Mouse (Mus musculus) T-cell, adult 2 months (primary cell): ENCODE data around the gene Olfr1426.
"Not testable (repeated sequence)": the region's sequence is repeated elsewhere in the genome, so short reads cannot be mapped to it uniquely, and the experiment has no call there.

Experiments
- DNase-seq: peaks from one replicate; pipeline ENCODE4 v3.0.0; 2022; ENCODE audit warnings: low spot score

The Olfr1426 gene

DNA sequence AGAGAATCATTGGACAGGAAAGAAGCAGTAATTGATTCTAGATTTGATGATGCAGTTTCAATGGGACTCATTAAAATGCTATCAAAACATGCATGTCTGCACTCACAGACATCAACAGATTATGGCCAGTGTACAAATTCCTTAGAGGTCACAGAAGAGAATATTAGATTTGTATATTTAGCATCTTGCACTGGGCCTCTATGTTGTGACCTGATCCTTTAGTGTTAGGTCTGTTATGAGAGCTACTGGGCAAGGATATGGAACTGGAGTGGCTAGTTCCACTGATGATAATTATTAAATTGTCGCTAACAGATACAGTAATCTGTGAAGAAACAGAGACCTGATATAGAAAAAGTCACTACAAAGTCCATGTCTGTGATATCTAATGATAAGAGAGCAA lies at the start of gene Olfr1426:
Gene Olfr1426, minus strand, starts transcription at position 101 of the 400 bp plus-strand sequence.
- no peak for DNase-seq

DNA sequence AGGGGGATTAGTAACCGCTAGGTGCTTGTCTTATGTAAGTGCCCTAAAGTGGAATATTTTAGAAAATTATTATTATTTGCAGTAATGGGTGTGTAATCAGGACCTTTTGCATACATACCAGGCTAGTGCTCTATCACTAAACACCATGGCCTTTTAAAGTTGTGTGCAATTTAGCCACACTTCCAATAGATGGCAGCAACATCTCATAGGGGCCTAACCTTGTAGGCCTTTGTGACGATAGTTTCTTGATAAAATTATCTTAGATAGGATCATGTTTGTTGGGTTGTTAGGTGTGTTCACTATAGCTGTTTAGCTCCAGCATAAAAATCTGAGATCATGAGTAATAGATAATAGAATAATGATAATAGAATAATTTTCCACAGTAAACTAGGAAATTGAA lies 42.5 kb upstream of the Olfr1426 start:
- DNase-seq, result no peak

DNA sequence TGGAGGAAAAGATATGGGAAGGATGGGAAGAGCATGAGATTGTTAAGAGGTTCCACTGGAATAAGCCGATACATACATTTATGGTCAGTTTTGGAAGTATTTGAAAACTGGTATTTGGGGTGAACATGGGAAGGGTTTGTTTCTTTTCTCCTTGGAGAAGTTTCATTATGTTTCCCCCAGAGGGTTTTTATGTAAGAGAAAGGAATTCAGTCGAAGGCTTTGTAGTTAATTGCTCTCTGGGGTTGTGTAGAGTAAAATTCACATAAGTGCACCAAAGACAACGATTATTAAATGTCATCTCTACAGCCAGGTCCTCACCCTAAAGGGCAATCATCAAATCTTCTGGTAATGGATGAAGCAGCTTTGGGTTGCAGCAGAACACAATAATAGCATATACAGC lies 31.3 kb upstream of the Olfr1426 start, which contains the start of gene Olfr76:
Gene Olfr76, minus strand, starts transcription at position 101 of the 400 bp plus-strand sequence.
- DNase-seq, result no peak

DNA sequence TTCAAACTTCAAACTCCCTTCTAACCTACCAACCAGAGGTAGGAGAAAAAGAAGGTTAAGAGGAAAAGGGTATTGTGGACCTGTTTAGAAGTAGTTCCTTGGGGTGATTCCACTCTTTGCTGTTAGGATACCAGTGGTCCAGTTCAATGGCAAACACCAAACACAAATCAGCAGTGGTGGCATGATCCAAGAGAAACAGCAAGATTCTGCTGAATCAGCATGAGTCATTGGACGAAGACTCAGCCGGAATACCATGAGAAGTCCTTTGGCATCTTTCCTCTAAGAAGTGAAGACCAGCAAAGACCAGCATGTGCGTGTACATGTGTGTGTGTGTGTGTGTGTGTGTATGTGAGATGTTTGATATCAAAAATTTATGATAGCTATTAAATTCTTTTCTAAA lies 24.7 kb upstream of the Olfr1426 start:
- no peak for DNase-seq

DNA sequence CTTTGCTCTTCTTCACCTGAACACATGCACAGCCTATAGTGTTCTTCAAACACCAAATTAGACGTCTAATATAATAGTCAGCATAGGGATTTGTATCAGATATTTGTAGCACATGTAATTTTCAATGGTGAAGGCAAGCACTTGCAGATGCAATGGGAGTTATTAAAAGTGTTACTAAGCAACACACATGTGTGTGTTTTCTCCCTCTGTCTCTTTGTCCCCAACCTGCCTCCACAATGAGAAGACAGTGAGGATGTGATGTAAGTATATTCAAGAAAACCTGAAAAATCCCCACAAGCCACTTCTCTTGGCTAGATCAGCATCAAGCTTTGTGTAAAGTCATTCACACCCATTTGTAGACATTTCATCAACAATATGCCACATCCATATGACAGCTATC lies 24.0 kb upstream of the Olfr1426 start, which contains the start of gene Olfr1428:
Gene Olfr1428, minus strand, starts transcription at position 101 of the 400 bp plus-strand sequence.
- no peak for DNase-seq

DNA sequence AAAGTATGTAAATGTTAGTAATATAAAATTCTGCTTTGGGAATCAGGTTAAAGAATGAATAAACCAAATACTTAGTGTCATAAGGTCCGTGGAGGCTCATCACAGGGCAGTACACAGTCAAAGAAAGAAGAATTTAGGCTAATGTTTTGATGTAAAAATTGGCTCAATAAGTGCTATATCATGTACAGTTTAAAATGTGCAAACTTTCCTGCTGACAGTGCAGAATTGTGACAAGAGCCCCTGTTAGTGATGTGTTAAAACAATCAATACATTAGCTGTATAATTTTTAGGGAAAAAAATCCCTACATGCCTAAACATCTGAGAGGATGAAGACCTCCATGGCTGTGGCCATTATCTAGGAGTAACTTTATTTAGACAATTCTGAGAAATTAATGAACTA lies 22.0 kb upstream of the Olfr1426 start:
- no peak for DNase-seq

DNA sequence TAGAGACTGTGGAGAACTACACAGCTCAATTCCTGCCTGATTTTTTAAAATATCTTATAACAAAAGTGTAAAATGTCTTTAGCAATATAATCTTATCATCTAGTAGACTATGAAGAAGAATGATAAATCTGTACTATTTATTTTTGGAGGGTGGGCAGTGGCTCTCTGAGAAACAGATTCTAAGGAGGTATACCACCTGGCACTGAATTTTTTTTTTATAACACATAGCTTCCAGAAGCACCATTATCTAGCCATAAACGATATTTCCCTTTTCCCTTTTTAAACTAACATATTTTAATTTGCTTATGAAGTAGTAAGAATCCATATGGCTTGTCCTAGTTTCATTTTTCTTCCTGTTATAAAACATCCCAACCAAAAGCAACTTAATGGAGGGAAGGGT lies 12.7 kb upstream of the Olfr1426 start:
- DNase-seq, result no peak

DNA sequence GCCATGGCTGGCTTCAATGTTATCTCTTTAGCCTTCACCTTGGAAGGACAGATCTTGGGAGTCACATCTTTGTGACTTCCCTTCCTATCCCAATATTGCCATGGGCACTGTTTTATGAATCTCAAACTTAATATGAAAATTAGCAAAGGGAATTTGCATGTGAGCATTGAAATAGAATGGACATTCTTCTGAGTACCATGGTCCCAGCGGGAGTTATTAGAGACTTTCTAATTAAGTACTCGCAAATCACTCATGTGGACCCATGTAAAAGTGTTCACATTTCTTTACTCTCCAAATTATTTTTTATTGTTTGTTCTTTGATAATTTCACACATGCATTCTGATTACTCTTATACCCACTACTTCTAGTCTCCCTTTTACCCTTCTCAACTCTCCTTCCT lies 11.4 kb upstream of the Olfr1426 start, which contains the start of gene Olfr1427:
Gene Olfr1427, minus strand, starts transcription at position 101 of the 400 bp plus-strand sequence.
- DNase-seq, result no peak

DNA sequence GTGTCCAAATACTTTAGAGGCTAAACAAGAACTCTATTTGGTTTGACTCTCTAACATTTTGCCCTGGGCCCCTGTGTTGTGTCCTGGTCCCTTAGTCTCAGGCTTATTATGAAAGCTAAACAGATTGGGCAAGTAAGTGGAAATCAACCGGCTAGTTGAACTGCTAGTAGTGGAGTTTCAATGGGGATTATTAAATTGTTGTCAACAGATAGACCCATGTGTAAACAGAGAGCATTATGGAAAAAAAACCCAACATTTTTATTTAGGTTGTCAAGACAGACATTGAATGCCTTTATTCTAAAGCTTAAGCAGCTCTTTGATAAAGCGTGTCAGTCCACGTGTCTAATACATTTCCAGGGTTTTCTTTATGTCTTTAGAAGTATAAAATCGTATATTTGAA lies 14.2 kb downstream of the Olfr1426 start, which contains the start of gene Olfr1425:
Gene Olfr1425, minus strand, starts transcription at position 101 of the 400 bp plus-strand sequence.
- not testable (repeated sequence) for DNase-seq

DNA sequence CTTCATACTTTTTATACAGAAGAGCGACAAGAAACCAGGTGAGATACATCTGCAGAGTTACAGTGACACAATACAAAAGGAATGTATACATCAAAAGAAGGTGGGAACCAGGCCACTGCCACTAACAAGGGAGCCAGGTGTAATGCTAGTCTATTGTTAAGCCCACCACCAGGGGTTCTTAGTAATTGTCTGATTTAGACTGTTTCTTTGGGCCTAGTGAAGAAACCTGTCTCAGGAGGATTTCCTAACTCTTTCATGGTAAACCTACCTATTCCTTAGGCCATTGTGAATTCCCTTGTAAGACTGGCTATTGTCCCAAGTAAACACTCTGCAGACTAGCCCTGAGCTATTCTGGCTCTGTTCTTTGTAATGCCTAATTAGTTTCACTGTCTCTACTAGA lies 22.3 kb downstream of the Olfr1426 start:
- DNase-seq, result not testable (repeated sequence)

DNA sequence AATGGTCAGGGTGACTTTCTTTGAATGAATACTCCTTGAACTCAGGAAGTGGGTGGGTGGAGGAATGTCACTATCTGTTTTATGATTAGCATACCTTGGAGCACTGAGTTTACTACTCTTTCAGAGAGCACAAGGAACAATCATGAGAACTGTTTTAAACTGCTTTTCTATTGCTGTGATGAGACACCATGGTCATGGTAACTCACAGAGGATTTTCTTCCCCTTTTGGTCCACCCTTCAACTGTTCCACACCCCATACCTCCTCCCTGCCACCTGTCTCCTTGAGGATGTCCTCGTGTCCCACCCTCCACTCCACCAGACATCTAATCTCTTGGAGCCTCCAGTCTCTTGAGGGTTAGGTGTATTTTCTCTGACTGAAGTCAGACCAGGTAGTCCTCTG lies 24.0 kb downstream of the Olfr1426 start:
- not testable (repeated sequence) for DNase-seq

DNA sequence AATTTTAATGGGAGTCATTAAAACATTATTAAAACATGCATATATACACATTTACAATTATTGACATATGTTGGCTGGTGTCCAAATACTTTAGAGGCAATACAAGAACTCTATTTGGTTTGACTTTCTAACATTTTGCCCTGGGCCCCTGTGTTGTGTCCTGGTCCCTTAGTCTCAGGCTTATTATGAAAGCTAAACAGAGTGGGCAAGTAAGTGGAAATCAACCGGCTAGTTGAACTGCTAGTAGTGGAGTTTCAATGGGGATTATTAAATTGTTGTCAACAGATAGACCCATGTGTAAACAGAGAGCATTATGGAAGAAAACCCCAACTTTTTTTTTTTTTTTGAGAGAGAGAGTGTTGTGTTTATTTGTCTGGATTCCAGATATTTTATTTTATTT lies 29.2 kb downstream of the Olfr1426 start, which contains the start of gene Olfr1424:
Gene Olfr1424, minus strand, starts transcription at position 101 of the 400 bp plus-strand sequence.
- DNase-seq, result not testable (repeated sequence)

DNA sequence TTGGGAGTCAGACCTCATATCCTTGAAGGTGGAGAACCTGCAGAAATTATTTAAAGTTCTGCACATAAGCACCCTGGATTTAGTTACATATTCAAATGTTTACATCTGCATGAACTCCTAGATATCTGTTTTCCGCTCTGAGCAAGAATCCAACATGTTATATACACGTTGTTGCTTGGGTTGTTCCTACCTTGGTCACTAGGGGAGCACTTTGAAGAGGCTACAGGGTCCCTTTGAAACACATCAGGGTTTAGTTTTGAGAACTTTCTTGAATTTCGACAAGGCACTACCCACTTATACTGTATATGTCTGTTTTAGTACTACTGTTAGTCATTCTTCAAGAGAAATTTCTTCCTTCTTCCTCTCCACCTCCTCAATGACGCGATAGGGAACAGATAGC lies 48.6 kb downstream of the Olfr1426 start:
- no peak for DNase-seq

DNA sequence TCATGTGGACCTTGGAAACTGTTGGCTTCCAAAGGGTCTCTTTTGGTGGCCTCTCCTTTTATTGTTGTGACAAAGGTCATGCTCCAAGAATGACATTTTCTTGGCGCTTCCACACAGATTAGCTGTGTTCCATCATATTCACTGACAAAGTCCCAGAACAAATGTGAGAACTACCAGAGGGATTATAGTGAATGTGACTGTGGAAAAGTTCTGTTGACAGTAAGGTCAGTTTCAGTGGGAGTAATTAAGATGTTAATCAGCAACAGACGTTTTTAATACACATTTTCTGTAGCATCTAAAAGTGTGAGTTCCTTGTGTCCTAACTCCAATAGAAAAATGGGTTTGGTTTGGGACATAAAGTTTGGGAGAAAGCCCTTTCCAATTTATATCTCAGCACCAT lies 50.6 kb downstream of the Olfr1426 start, which contains the start of gene Olfr1423:
Gene Olfr1423, minus strand, starts transcription at position 101 of the 400 bp plus-strand sequence.
- no peak for DNase-seq

DNA sequence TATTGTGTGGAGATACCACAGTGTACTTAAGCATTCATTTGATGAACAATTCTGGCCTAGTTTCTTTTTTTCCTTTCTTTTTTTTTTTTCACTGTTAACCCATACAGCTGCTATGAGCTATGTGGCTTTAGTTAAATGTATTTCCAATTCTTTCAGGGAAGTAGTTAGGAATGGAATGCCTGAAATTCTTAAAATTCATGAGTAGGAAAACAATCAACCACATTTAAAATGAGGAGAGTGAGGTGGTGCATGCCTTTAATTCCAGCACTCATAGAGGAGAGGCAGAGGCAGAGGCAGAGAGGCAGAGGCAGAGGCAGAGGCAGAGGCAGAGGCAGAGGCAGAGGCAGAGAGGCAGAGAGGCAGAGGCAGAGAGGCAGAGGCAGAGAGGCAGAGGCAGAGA lies 54.1 kb downstream of the Olfr1426 start:
- DNase-seq, result no peak
